Mouse (Mus musculus) skeletal muscle tissue, adult 2 months (tissue): ENCODE measurements at regions not wholly inside any gene's neighbourhood (a gene's known extent, or its start where the extent isn't known, plus 50 kb on each side); places are given as distances from the start of the nearest gene placed in this dataset.

ENCODE experiments used
- DNase-seq: peaks from one replicate; pipeline ENCODE4 v3.0.0-alpha.2; 2012; ENCODE audit warnings: low read depth, low spot score

- no peak for DNase-seq
These were observed 275.9 kb upstream of the Irx2 start for GRCm38 (mm10) chr13:72352641-72353181.

GRCm38 (mm10) chr13:72355297-72355696, 273.3 kb upstream of the Irx2 start:
- DNase-seq, result no peak

- DNase-seq, result no peak
These were observed 272.8 kb upstream of the Irx2 start for GRCm38 (mm10) chr13:72355821-72356220.

- DNase-seq, result no peak
These were observed 270.2 kb upstream of the Irx2 start for GRCm38 (mm10) chr13:72358243-72358904.

GRCm38 (mm10) chr13:72365534-72366271, 262.9 kb upstream of the Irx2 start:
- DNase-seq, result no peak

GRCm38 (mm10) chr13:72366281-72366680, 262.3 kb upstream of the Irx2 start:
- no peak for DNase-seq

GRCm38 (mm10) chr13:72370131-72370530, 258.5 kb upstream of the Irx2 start:
- no peak for DNase-seq

- no peak for DNase-seq
These were observed 257.6 kb upstream of the Irx2 start for GRCm38 (mm10) chr13:72370997-72371396.

GRCm38 (mm10) chr13:72393366-72393765, 235.3 kb upstream of the Irx2 start:
- no peak for DNase-seq

- DNase-seq, result no peak
These were observed 227.9 kb upstream of the Irx2 start for GRCm38 (mm10) chr13:72400677-72401076.

- no peak for DNase-seq
These were observed 219.2 kb upstream of the Irx2 start for GRCm38 (mm10) chr13:72409238-72409965.

- no peak for DNase-seq
These were observed 216.0 kb upstream of the Irx2 start for GRCm38 (mm10) chr13:72412656-72413055.

- DNase-seq, result no peak
These were observed 211.6 kb upstream of the Irx2 start for GRCm38 (mm10) chr13:72416981-72417380.

GRCm38 (mm10) chr13:72417816-72418215, 210.8 kb upstream of the Irx2 start:
- no peak for DNase-seq

GRCm38 (mm10) chr13:72418285-72418684, 210.3 kb upstream of the Irx2 start:
- no peak for DNase-seq

- DNase-seq, result no peak
These were observed 209.1 kb upstream of the Irx2 start for GRCm38 (mm10) chr13:72419532-72419931.

- no peak for DNase-seq
These were observed 202.7 kb upstream of the Irx2 start for GRCm38 (mm10) chr13:72425917-72426316.

- no peak for DNase-seq
These were observed 183.3 kb upstream of the Irx2 start for GRCm38 (mm10) chr13:72445336-72445735.

- DNase-seq, result no peak
These were observed 180.1 kb upstream of the Irx2 start for GRCm38 (mm10) chr13:72448458-72449058.

- no peak for DNase-seq
These were observed 133.3 kb upstream of the Irx2 start for GRCm38 (mm10) chr13:72495353-72495752.

GRCm38 (mm10) chr13:72497036-72497435, 131.6 kb upstream of the Irx2 start:
- DNase-seq, result no peak

GRCm38 (mm10) chr13:72497521-72497920, 131.1 kb upstream of the Irx2 start:
- DNase-seq, result no peak
